Mouse (Mus musculus): Measurements from ENCODE around the gene Gigyf2. TPM values are rescaled to one million over a fixed set of nuclear protein-coding genes. Genes with fewer than 3 reads are reported as not detected.

Gene Gigyf2
- polyA plus RNA-seq, 1 experiment = 10.4 TPM

- peaks cover 75% of the 10 kb centered on the region for H3K27me3 ChIP-seq (replicated peaks)
- no peaks in the 10 kb centered on the region for H3K9me3 ChIP-seq
- H3K36me3 ChIP-seq (replicated peaks; ENCODE audit: low read length) = no peaks in the 10 kb centered on the region
- TF ChIP-seq GATA1 (IDR thresholded peaks at IDR 0.05; ENCODE audit: borderline replicate concordance, low read length) = no peak
- TF ChIP-seq FLI1 (IDR thresholded peaks at IDR 0.05; ENCODE audit: low read length) = no peak
- H3K4me1 ChIP-seq = peaks cover 23% of the 10 kb centered on the region
- no peak overlapping the region for H3K4me3 ChIP-seq (replicated peaks)
Observed at GRCm38 (mm10) chr1:87471914-87472313, 145.1 kb downstream of the Gigyf2 start.

- H3K27me3 ChIP-seq (replicated peaks) = peaks cover 82% of the 10 kb centered on the region
Observed at GRCm38 (mm10) chr1:87472576-87472975, 145.8 kb downstream of the Gigyf2 start.

GRCm38 (mm10) chr1:87475076-87475895 lies 148.5 kb downstream of the Gigyf2 start:
- Histone ChIP-seq H3K4me3 (replicated peaks) (peak overlapping the region; percentile 72), H3K4me1 (peaks cover 7% of the 10 kb centered on the region; the same call in 1 of the 2 replicates), H3K36me3 (replicated peaks; ENCODE audit: low read length) (no peaks in the 10 kb centered on the region), H3K27me3 (replicated peaks) (peaks cover 96% of the 10 kb centered on the region), H3K9me3 (no peaks in the 10 kb centered on the region)
- TF ChIP-seq FLI1 (IDR thresholded peaks at IDR 0.05; ENCODE audit: low read length) (no peak), GATA1 (IDR thresholded peaks at IDR 0.05; ENCODE audit: borderline replicate concordance, low read length) (no peak)

More at GRCm38 (mm10) chr1:87472576-87472975, 145.8 kb downstream of the Gigyf2 start:
- Histone ChIP-seq H3K36me3 (replicated peaks; ENCODE audit: low read length) (no peaks in the 10 kb centered on the region), H3K9me3 (no peaks in the 10 kb centered on the region), H3K4me1 (peaks cover 19% of the 10 kb centered on the region), H3K4me3 (replicated peaks) (no peak overlapping the region)
- TF ChIP-seq GATA1 (IDR thresholded peaks at IDR 0.05; ENCODE audit: borderline replicate concordance, low read length) (no peak), FLI1 (IDR thresholded peaks at IDR 0.05; ENCODE audit: low read length) (no peak)

- Histone ChIP-seq H3K9me3 (no peaks in the 10 kb centered on the region), H3K27me3 (replicated peaks) (peaks cover 89% of the 10 kb centered on the region), H3K36me3 (replicated peaks; ENCODE audit: low read length) (no peaks in the 10 kb centered on the region), H3K4me1 (no peaks in the 10 kb centered on the region), H3K4me3 (replicated peaks) (no peak overlapping the region)
- TF ChIP-seq FLI1 (IDR thresholded peaks at IDR 0.05; ENCODE audit: low read length) (no peak), GATA1 (IDR thresholded peaks at IDR 0.05; ENCODE audit: borderline replicate concordance, low read length) (no peak)
Observed at GRCm38 (mm10) chr1:87482546-87482945, 155.7 kb downstream of the Gigyf2 start.

- TF ChIP-seq GATA1 (IDR thresholded peaks at IDR 0.05; ENCODE audit: borderline replicate concordance, low read length) (no peak), FLI1 (IDR thresholded peaks at IDR 0.05; ENCODE audit: low read length) (no peak)
- H3K4me1 ChIP-seq = no peaks in the 10 kb centered on the region
Observed at GRCm38 (mm10) chr1:87486386-87486785, 159.6 kb downstream of the Gigyf2 start.

GRCm38 (mm10) chr1:87492285-87492684 lies 165.5 kb downstream of the Gigyf2 start:
- H3K9me3 ChIP-seq = peaks cover 9% of the 10 kb centered on the region
- H3K4me3 ChIP-seq (replicated peaks) = no peak overlapping the region
- TF ChIP-seq FLI1 (IDR thresholded peaks at IDR 0.05; ENCODE audit: low read length) (no peak), GATA1 (IDR thresholded peaks at IDR 0.05; ENCODE audit: borderline replicate concordance, low read length) (no peak)
- H3K36me3 ChIP-seq (replicated peaks; ENCODE audit: low read length) = no peaks in the 10 kb centered on the region
- H3K4me1 ChIP-seq = 0 out of 2 replicates have a peak, but pooled peaks cover 3% of the 10 kb centered on the region
- peaks cover 64% of the 10 kb centered on the region for H3K27me3 ChIP-seq (replicated peaks)

More at GRCm38 (mm10) chr1:87486386-87486785, 159.6 kb downstream of the Gigyf2 start:
- H3K27me3 ChIP-seq (replicated peaks) = peaks cover 79% of the 10 kb centered on the region
- H3K9me3 ChIP-seq = no peaks in the 10 kb centered on the region
- no peaks in the 10 kb centered on the region for H3K36me3 ChIP-seq (replicated peaks; ENCODE audit: low read length)
- H3K4me3 ChIP-seq (replicated peaks) = no peak overlapping the region

- H3K4me3 ChIP-seq (replicated peaks) = no peak overlapping the region
- 0 out of 2 replicates have a peak, but pooled peaks cover 3% of the 10 kb centered on the region for H3K4me1 ChIP-seq
- peaks cover 9% of the 10 kb centered on the region for H3K9me3 ChIP-seq
- no peak for TF ChIP-seq GATA1 (IDR thresholded peaks at IDR 0.05; ENCODE audit: borderline replicate concordance, low read length)
- no peak for TF ChIP-seq FLI1 (IDR thresholded peaks at IDR 0.05; ENCODE audit: low read length)
- H3K36me3 ChIP-seq (replicated peaks; ENCODE audit: low read length) = no peaks in the 10 kb centered on the region
- peaks cover 55% of the 10 kb centered on the region for H3K27me3 ChIP-seq (replicated peaks)
Observed at GRCm38 (mm10) chr1:87493542-87493941, 166.7 kb downstream of the Gigyf2 start.

Other genes starting within 250 kb of the Gigyf2 start
- gene Alppl2, start 237.1 kb upstream of the Gigyf2 start, polyA plus RNA-seq (2012; ENCODE audit: insufficient read depth, low replicate concordance) = not detected in 2 replicates
- gene Alpi, start 225.4 kb upstream of the Gigyf2 start, polyA plus RNA-seq (2012; ENCODE audit: insufficient read depth, low replicate concordance) = not detected in 2 replicates
- not detected in 2 replicates for gene Akp3, start 202.0 kb upstream of the Gigyf2 start, polyA plus RNA-seq (2012; ENCODE audit: insufficient read depth, low replicate concordance)
- not detected in 2 replicates for gene Ecel1, start 170.5 kb upstream of the Gigyf2 start, polyA plus RNA-seq (2012; ENCODE audit: insufficient read depth, low replicate concordance)
- gene Prss56, start 143.7 kb upstream of the Gigyf2 start, polyA plus RNA-seq (2012; ENCODE audit: insufficient read depth, low replicate concordance) = not detected in 2 replicates
- not detected in 2 replicates for gene Chrnd, start 136.4 kb upstream of the Gigyf2 start, polyA plus RNA-seq (2012; ENCODE audit: insufficient read depth, low replicate concordance)
- not detected in 2 replicates for gene Chrng, start 122.3 kb upstream of the Gigyf2 start, polyA plus RNA-seq (2012; ENCODE audit: insufficient read depth, low replicate concordance)
- 21.2 and 24.1 TPM in 2 replicates for gene Eif4e2, start 113.1 kb upstream of the Gigyf2 start, polyA plus RNA-seq (2012; ENCODE audit: insufficient read depth, low replicate concordance)
- gene Efhd1, start 62.6 kb upstream of the Gigyf2 start, polyA plus RNA-seq (2012; ENCODE audit: insufficient read depth, low replicate concordance) = 0.10 TPM in 1 of 2 replicates, not detected in the other
- gene Kcnj13, start 67.7 kb downstream of the Gigyf2 start, polyA plus RNA-seq (2012; ENCODE audit: insufficient read depth, low replicate concordance) = not detected in 2 replicates
- not detected in 2 replicates for gene Snorc, start 143.3 kb downstream of the Gigyf2 start, polyA plus RNA-seq (2012; ENCODE audit: insufficient read depth, low replicate concordance)
- gene Neu2, start 182.9 kb downstream of the Gigyf2 start, polyA plus RNA-seq (2012; ENCODE audit: insufficient read depth, low replicate concordance) = not detected in 2 replicates
- gene Ngef, start 246.9 kb downstream of the Gigyf2 start, polyA plus RNA-seq (2012; ENCODE audit: insufficient read depth, low replicate concordance) = not detected in 2 replicates

Measured in megakaryocyte, embryonic 14.5 days (primary cell).